Mouse (Mus musculus): Measurements from ENCODE around the gene Slc22a2.
"Not testable (repeated sequence)": the region's sequence is repeated elsewhere in the genome, so short reads cannot be mapped to it uniquely, and the experiment has no call there.

Gene Slc22a2

GRCm38 (mm10) chr17:12583991-12584390 lies at the start of gene Slc22a2:
Gene Slc22a2, plus strand, starts transcription at chr17:12584132.
- no peak for DNase-seq (ENCODE audit: low spot score)

GRCm38 (mm10) chr17:12534353-12535145 lies 49.4 kb upstream of the Slc22a2 start:
- peak; percentile 75 for DNase-seq (ENCODE audit: low spot score)

- DNase-seq (ENCODE audit: low spot score), result no peak
These were observed 21.7 kb upstream of the Slc22a2 start for GRCm38 (mm10) chr17:12562215-12562614.

DNA sequence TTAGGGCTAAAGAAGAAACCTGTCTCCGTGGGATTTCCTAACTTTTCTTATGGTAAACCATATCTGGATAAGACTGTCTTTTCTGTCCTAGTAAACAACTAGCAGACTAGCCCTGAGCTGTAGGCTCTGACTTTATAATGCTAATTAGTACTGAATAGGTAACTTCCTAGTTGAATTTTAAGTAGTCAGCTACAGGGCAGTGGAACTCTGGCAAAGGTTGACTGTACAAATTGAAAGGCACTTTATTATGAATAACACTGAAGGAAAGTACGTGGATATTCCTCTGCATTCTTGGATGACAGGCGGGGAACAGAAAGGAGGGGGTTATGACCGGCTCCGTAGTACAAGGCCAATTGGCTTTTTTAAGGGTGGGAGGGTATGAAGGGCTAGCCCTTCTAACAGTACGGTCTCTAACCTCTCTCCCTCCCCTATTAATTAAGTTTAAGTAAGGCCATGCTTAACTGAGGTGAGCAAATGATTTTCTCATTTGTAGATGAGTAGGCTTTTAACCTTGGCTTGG lies 19.4 kb upstream of the Slc22a2 start:
- not testable (repeated sequence) for DNase-seq (ENCODE audit: low spot score)

DNA sequence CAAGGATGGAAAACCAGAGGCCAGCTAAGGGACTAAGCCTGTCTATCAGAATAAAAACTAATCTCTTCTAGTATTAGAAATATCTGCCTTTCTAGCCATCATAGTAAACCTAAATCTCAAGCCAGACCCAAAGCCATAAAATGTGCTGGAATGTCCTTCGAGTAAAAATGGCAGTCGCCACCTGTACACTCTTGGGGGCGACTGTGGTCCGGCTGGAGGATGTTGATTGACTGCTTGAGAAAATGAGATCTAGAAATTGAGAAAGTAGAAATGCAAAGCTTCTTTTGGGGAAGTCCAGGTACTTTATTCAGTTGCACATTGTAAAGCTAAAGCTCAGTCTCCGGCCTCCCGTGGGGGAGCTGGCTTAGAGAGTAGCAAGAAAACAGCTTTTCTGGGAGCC lies 18.5 kb upstream of the Slc22a2 start:
- no peak for DNase-seq (ENCODE audit: low spot score)

DNA sequence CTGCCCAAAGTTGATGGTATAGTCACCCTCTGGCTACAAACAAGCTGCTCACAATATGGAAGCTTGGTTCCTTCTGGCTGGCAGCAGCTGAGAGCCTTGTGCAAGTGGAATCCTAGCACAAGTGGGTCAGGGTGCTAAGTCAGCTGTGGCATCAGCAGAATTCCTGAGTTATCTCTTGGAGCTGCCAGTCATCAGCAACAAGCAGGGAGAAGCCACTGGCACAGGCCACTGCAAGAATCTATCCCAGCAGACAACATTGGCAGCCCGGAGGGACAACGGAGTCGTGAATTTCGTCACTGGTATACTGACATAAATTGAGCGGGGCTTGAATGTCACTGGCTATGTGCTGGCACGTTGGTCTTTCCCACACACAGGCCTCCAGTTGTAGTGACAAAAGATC lies 12.6 kb upstream of the Slc22a2 start:
- DNase-seq (ENCODE audit: low spot score), result no peak

GRCm38 (mm10) chr17:12571924-12572463 lies 11.9 kb upstream of the Slc22a2 start:
- no peak for DNase-seq (ENCODE audit: low spot score)

GRCm38 (mm10) chr17:12575391-12575790 lies 8.5 kb upstream of the Slc22a2 start:
- DNase-seq (ENCODE audit: low spot score), result no peak

GRCm38 (mm10) chr17:12577096-12577495 lies 6.8 kb upstream of the Slc22a2 start:
- no peak for DNase-seq (ENCODE audit: low spot score)

GRCm38 (mm10) chr17:12585366-12585765 lies 1.4 kb downstream of the Slc22a2 start:
- no peak for DNase-seq (ENCODE audit: low spot score)

DNA sequence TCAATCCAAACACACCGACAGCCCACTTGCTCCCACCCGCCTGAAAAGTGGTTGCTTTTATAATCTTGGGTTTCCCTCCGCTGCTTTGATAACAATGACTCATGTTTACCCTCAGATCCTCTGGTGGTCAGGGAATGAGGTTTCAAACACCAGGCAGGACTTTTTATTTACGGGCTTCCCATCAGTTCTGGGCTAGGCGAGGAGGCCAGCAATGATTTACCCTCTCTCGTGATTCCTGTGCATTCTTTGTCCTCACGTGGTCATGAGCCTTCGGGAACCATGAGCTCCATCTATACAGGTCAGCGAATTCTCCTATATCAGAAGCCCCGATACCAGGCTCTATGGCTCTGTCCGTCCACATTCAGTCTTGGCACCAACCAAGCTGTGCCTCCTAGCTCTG lies 3.0 kb downstream of the Slc22a2 start:
- no peak for DNase-seq (ENCODE audit: low spot score)

DNA sequence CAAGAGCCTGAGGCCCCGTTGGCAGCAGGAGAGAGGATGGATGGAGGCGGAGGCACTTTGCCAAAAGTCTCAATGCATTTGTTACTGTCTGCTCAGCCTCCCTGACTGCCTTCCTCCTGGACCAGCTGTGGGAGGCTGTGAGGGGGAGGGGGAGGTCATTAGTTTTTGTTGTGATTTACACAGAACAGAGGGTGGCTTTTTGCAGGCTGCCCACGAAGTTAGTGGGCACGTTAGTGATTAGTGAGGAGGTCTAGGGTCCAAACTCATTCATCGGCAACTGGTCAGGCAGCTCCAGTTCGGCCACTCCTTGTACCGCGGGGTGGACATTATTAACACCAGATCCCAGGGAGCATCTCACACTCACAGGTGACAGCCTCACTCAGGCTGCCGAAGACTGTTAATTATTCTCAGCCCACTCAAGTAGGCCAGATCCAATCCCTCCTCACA lies 4.9 kb downstream of the Slc22a2 start:
- DNase-seq (ENCODE audit: low spot score), result no peak

GRCm38 (mm10) chr17:12590911-12591625 lies 7.1 kb downstream of the Slc22a2 start:
- DNase-seq (ENCODE audit: low spot score), result no peak

- no peak for DNase-seq (ENCODE audit: low spot score)
These were observed 12.0 kb downstream of the Slc22a2 start for GRCm38 (mm10) chr17:12595846-12596515.

DNA sequence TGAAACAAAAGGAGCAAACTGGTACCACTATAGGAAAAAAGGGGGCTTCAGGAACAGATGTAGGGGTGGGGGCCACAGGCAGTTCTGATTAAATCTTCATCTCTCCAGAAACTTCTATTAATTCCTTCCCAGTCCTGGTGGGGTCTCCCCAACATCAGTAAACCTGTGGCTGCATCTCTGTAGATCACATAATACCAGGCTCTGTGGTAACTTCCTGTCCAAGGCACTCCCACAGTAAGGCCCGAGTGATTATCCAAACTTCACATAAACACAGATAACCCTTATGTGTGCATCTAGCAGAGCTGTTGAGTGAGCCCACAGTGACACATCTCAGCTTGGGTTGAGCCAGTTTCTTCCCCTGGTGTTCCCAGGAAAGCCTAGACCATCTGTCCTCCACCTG lies 22.7 kb downstream of the Slc22a2 start:
- DNase-seq (ENCODE audit: low spot score), result no peak

DNA sequence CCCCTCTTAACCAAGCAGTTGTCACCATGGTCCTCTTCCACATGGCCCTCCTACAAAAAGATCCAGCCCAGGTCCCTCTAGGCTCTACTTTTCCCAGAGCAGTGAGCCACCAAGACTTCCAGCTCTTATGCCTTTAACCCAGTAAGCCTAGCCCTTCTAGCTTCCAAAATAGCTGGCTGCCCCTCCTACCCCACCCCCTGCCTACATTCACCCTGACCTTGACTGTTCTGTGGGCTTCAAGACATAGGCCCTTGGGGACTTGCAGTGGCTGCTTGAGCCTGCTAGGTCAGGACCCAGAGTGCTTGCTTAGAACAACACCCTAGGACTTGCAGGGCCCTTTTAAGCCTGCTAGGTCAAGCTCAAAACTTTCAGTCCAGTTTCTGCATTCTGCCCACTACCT lies 23.3 kb downstream of the Slc22a2 start:
- no peak for DNase-seq (ENCODE audit: low spot score)

GRCm38 (mm10) chr17:12614511-12615385 lies 30.8 kb downstream of the Slc22a2 start:
- no peak for DNase-seq (ENCODE audit: low spot score)

GRCm38 (mm10) chr17:12615429-12615828 lies 31.5 kb downstream of the Slc22a2 start:
- no peak for DNase-seq (ENCODE audit: low spot score)

GRCm38 (mm10) chr17:12619641-12620040 lies 35.7 kb downstream of the Slc22a2 start:
- DNase-seq (ENCODE audit: low spot score), result no peak

- DNase-seq (ENCODE audit: low spot score), result no peak
These were observed 44.1 kb downstream of the Slc22a2 start for GRCm38 (mm10) chr17:12627983-12628382.
